Mouse (Mus musculus) CH12.LX (cell line): ENCODE measurements around the gene Jarid2. TPM values are rescaled to one million over a fixed set of nuclear protein-coding genes. Genes with fewer than 3 reads are reported as not detected.

Experiments
- DNase-seq: peaks from one replicate; pipeline ENCODE4 v3.0.0-alpha.2; 2013; ENCODE audit errors: extremely low read depth
- H3K27ac ChIP-seq: 2 replicates; pipeline ENCODE4 v1.5.1; 2012; ENCODE audit warnings: low read depth, mild to moderate bottlenecking, control low read depth, moderate library complexity; ENCODE audit not compliant: insufficient read depth
- H3K27me3 ChIP-seq: replicated peaks from 2 replicates; pipeline ENCODE3; 2012; ENCODE audit warnings: inconsistent platforms
- H3K36me3 ChIP-seq, 2 experiments: replicated peaks in 1 of 2; 2 replicates each; pipeline versions ENCODE3 to v1.6.1; 2012; ENCODE audit warnings: inconsistent platforms in 1 of 2, low read length in 1 of 2, mild to moderate bottlenecking in 1 of 2, mixed read lengths in 1 of 2, moderate library complexity in 1 of 2; ENCODE audit not compliant: control insufficient read depth in 1 of 2, insufficient read depth in 1 of 2
- H3K4me1 ChIP-seq, 2 experiments: 2 replicates each; pipeline ENCODE4 v1.6.1; 2012; ENCODE audit warnings: inconsistent platforms in 1 of 2, moderate library complexity in 1 of 2; ENCODE audit not compliant: insufficient read depth in 2 of 2, control insufficient read depth in 1 of 2
- H3K4me2 ChIP-seq: 2 replicates; pipeline ENCODE4 v1.6.1; 2012; ENCODE audit warnings: low read depth, mild to moderate bottlenecking, control low read depth; ENCODE audit not compliant: poor library complexity, insufficient read depth, severe bottlenecking
- H3K4me3 ChIP-seq, 3 experiments: fragments of 150-350 bp in 1 of 3; sonication (generic) in 1 of 3; replicated peaks in 1 of 3; 2 replicates each; pipeline versions ENCODE3 to v1.5.1; 2011 to 2012; ENCODE audit warnings: low read depth in 2 of 3, low read length in 2 of 3, mild to moderate bottlenecking in 2 of 3, moderate library complexity in 2 of 3, control low read depth in 1 of 3, improper control_type of control experiment in 1 of 3, inconsistent platforms in 1 of 3, mixed read lengths in 1 of 3; ENCODE audit not compliant: poor library complexity in 1 of 3
- H3K79me2 ChIP-seq: replicated peaks from 2 replicates; pipeline ENCODE4 v1.6.1; 2012; ENCODE audit warnings: mild to moderate bottlenecking, moderate library complexity; ENCODE audit not compliant: control insufficient read depth, poor library complexity, insufficient read depth, severe bottlenecking; ENCODE audit errors: extremely low read depth
- H3K9ac ChIP-seq: 2 replicates; pipeline ENCODE4 v1.6.1; 2012; ENCODE audit warnings: low read depth, mild to moderate bottlenecking, control low read depth, moderate library complexity; ENCODE audit not compliant: insufficient read depth
- H3K9me3 ChIP-seq: replicated peaks from 2 replicates; pipeline ENCODE3; 2012; ENCODE audit warnings: low read length, inconsistent platforms, mixed read lengths
- BHLHE40 ChIP-seq: IDR thresholded peaks from 2 replicates; pipeline ENCODE4 v1.6.1; 2011; ENCODE audit warnings: mild to moderate bottlenecking, low read depth, low read length, improper control_type of control experiment
- CHD1 ChIP-seq: IDR thresholded peaks from 2 replicates; pipeline ENCODE4 v1.6.1; 2012; ENCODE audit warnings: low read depth, low read length, improper control_type of control experiment, inconsistent platforms
- CHD2 ChIP-seq: IDR thresholded peaks from 2 replicates; pipeline ENCODE4 v1.6.1; 2011; ENCODE audit warnings: low read length, improper control_type of control experiment
- E2F4 ChIP-seq: IDR thresholded peaks from 2 replicates; pipeline ENCODE4 v1.6.1; 2011; ENCODE audit warnings: low read depth, low read length, improper control_type of control experiment; ENCODE audit not compliant: insufficient replicate concordance
- ETS1 ChIP-seq: conservative IDR thresholded peaks from 2 replicates; pipeline ENCODE4 v1.6.1; 2012; ENCODE audit warnings: low read depth, mild to moderate bottlenecking, inconsistent platforms, low read length, improper control_type of control experiment, moderate library complexity
- GABPA ChIP-seq: IDR thresholded peaks from 2 replicates; pipeline ENCODE4 v1.6.1; 2012; ENCODE audit warnings: low read depth, low read length, improper control_type of control experiment, inconsistent platforms; ENCODE audit not compliant: insufficient replicate concordance
- HCFC1 ChIP-seq: IDR thresholded peaks from 2 replicates; pipeline ENCODE4 v1.6.1; 2012; ENCODE audit warnings: low read depth, mild to moderate bottlenecking, inconsistent platforms, low read length, improper control_type of control experiment
- IRF4 ChIP-seq: IDR thresholded peaks from 2 replicates; pipeline ENCODE4 v1.6.1; 2014; ENCODE audit warnings: low read depth, mild to moderate bottlenecking, inconsistent platforms, low read length, improper control_type of control experiment
- JUND ChIP-seq: conservative IDR thresholded peaks from 2 replicates; pipeline ENCODE4 v1.6.1; 2011; ENCODE audit warnings: low read depth, low read length, improper control_type of control experiment
- KAT2A ChIP-seq: IDR thresholded peaks from 2 replicates; pipeline ENCODE4 v1.6.1; 2012; ENCODE audit warnings: low read length, improper control_type of control experiment, inconsistent platforms; ENCODE audit not compliant: insufficient replicate concordance
- MAFK ChIP-seq: IDR thresholded peaks from 2 replicates; pipeline ENCODE4 v1.6.1; 2011; ENCODE audit warnings: low read length, improper control_type of control experiment; ENCODE audit not compliant: insufficient replicate concordance
- MAX ChIP-seq: IDR thresholded peaks from 2 replicates; pipeline ENCODE4 v1.6.1; 2011; ENCODE audit warnings: low read length, improper control_type of control experiment
- MEF2A ChIP-seq: IDR thresholded peaks from 2 replicates; pipeline ENCODE4 v1.6.1; 2014; ENCODE audit warnings: low read depth, mild to moderate bottlenecking, inconsistent platforms, low read length, improper control_type of control experiment, borderline replicate concordance
- MXI1 ChIP-seq: IDR thresholded peaks from 2 replicates; pipeline ENCODE4 v1.6.1; 2011; ENCODE audit warnings: mild to moderate bottlenecking, low read depth, low read length, improper control_type of control experiment
- MYC ChIP-seq: IDR thresholded peaks from 2 replicates; pipeline ENCODE4 v1.6.1; 2011; ENCODE audit warnings: low read depth, mild to moderate bottlenecking, improper control_type of control experiment, low read length
- NELFE ChIP-seq: IDR thresholded peaks from 2 replicates; pipeline ENCODE4 v1.6.1; 2011; ENCODE audit warnings: low read depth, low read length, improper control_type of control experiment
- NRF1 ChIP-seq: IDR thresholded peaks from 2 replicates; pipeline ENCODE4 v1.6.1; 2014; ENCODE audit warnings: low read depth, mild to moderate bottlenecking, inconsistent platforms, low read length, improper control_type of control experiment, moderate library complexity
- PAX5 ChIP-seq: IDR thresholded peaks from 2 replicates; pipeline ENCODE4 v1.6.1; 2012; ENCODE audit warnings: low read length, inconsistent platforms, mixed read lengths
- POLR2A ChIP-seq: IDR thresholded peaks from 2 replicates; pipeline ENCODE4 v1.6.1; 2011; ENCODE audit warnings: low read depth, mild to moderate bottlenecking, improper control_type of control experiment, low read length
- POLR2AphosphoS2 ChIP-seq: IDR thresholded peaks from 2 replicates; pipeline ENCODE4 v1.6.1; 2011; ENCODE audit warnings: low read depth, low read length, improper control_type of control experiment
- RAD21 ChIP-seq: IDR thresholded peaks from 2 replicates; pipeline ENCODE4 v1.6.1; 2011; ENCODE audit warnings: low read depth, mild to moderate bottlenecking, low read length, improper control_type of control experiment, moderate library complexity
- RCOR1 ChIP-seq: conservative IDR thresholded peaks from 2 replicates; pipeline ENCODE4 v1.6.1; 2012; ENCODE audit warnings: low read depth, mild to moderate bottlenecking, inconsistent platforms, low read length, improper control_type of control experiment
- SMC3 ChIP-seq: IDR thresholded peaks from 2 replicates; pipeline ENCODE4 v1.6.1; 2011; ENCODE audit warnings: low read depth, low read length, improper control_type of control experiment
- TBP ChIP-seq: conservative IDR thresholded peaks from 2 replicates; pipeline ENCODE4 v1.6.1; 2011; ENCODE audit warnings: low read depth, low read length, improper control_type of control experiment
- USF1 ChIP-seq: IDR thresholded peaks from 2 replicates; pipeline ENCODE4 v1.6.1; 2014; ENCODE audit warnings: low read depth, mild to moderate bottlenecking, inconsistent platforms, low read length, improper control_type of control experiment
- USF2 ChIP-seq: conservative IDR thresholded peaks from 2 replicates; pipeline ENCODE4 v1.6.1; 2011; ENCODE audit warnings: low read depth, low read length, improper control_type of control experiment
- ZC3H11A ChIP-seq: IDR thresholded peaks from 2 replicates; pipeline ENCODE4 v1.6.1; 2012; ENCODE audit warnings: low read depth, mild to moderate bottlenecking, inconsistent platforms, low read length, improper control_type of control experiment
- ZNF384 ChIP-seq: IDR thresholded peaks from 2 replicates; pipeline ENCODE4 v1.6.1; 2012; ENCODE audit warnings: low read depth, low read length, improper control_type of control experiment, inconsistent platforms
- dilution Hi-C: fragments of 300-500 bp; cut with MboI; formaldehyde crosslinking; loops from 2 replicates; pipeline ENCODE4 v1.14.3; 2020; ENCODE audit warnings: low sequenced_read_pairs; ENCODE audit not compliant: extremely low pct_unique_long_range_greater_than_20kb, extremely low pct_ligation_motif_present
- in situ Hi-C: fragments of 300-500 bp; cut with MboI; formaldehyde crosslinking; loops from 3 replicates; pipeline ENCODE4 v1.14.3; 2019; ENCODE audit warnings: low sequenced_read_pairs, low pct_ligation_motif_present, low pct_unique_long_range_greater_than_20kb, mixed read lengths
- polyA plus RNA-seq: library from polyadenylated mRNA; unstranded; fragments of >175 nt; gene quantifications from 2 replicates; pipeline ENCODE4 v1.2.1, GENCODE M21; 2012; ENCODE audit warnings: low read depth; ENCODE audit not compliant: insufficient read length
- total RNA-seq, 2 experiments: library from RNA; depleted of rRNA; stranded (reverse); fragments of 300-350 nt in 1 of 2; fragments of >200 nt in 1 of 2; gene quantifications; 2 replicates each; pipeline ENCODE4 v1.2.3; 2012 to 2014

The Jarid2 gene
- total and polyA plus RNA-seq, 3 experiments, result 4.5 to 10.9 (median 7.8) TPM

GRCm38 (mm10) chr13:44921095-44921494 lies 191.8 kb downstream of the Jarid2 start:
- H3K79me2 ChIP-seq, result no peaks in the 10 kb centered on the region
- no peak overlapping the region for H3K27ac ChIP-seq
- in situ Hi-C loops, result no loop called here
- dilution Hi-C loops, result no loop called here
- no peak overlapping the region for H3K4me3 ChIP-seq
- no peaks in the 10 kb centered on the region for H3K9me3 ChIP-seq
- H3K4me1 ChIP-seq, result no peaks in the 10 kb centered on the region
- peaks cover 67 to 97% of the 10 kb centered on the region in 2 experiments for H3K36me3 ChIP-seq
- TF ChIP-seq GABPA, result no peak
- no peak for TF ChIP-seq JUND
- no peak for TF ChIP-seq USF2
- no peak for TF ChIP-seq POLR2AphosphoS2
- TF ChIP-seq CHD2, result no peak
- TF ChIP-seq ETS1, result no peak
- no peak for TF ChIP-seq BHLHE40
- TF ChIP-seq NRF1, result no peak
- no peak for TF ChIP-seq MAX
- no peak for TF ChIP-seq IRF4
- TF ChIP-seq MYC, result no peak
- TF ChIP-seq ZC3H11A, result no peak
- no peak for TF ChIP-seq SMC3
- TF ChIP-seq POLR2A, result no peak
- TF ChIP-seq E2F4, result no peak
- TF ChIP-seq KAT2A, result no peak
- no peak for TF ChIP-seq NELFE
- no peak for TF ChIP-seq RCOR1
- TF ChIP-seq USF1, result no peak
- TF ChIP-seq MXI1, result no peak
- H3K27me3 ChIP-seq, result no peaks in the 10 kb centered on the region
- no peak for DNase-seq
- no peak overlapping the region for H3K4me2 ChIP-seq
- no peak overlapping the region for H3K9ac ChIP-seq

- Histone ChIP-seq H3K4me2 (no peak overlapping the region), H3K36me3 (peaks cover 61 to 95% of the 10 kb centered on the region in 2 experiments), H3K4me1 (no peaks in the 10 kb centered on the region), H3K9me3 (no peaks in the 10 kb centered on the region), H3K27ac (no peak overlapping the region), H3K79me2 (no peaks in the 10 kb centered on the region), H3K9ac (no peak overlapping the region), H3K4me3 (no peak overlapping the region), H3K27me3 (no peaks in the 10 kb centered on the region)
- in situ Hi-C loops (no loop called here), dilution Hi-C loops (no loop called here)
- TF ChIP-seq JUND (no peak), SMC3 (no peak), POLR2AphosphoS2 (no peak), ETS1 (no peak), PAX5 (no peak), BHLHE40 (no peak), ZNF384 (no peak), MXI1 (no peak), CHD1 (no peak), ZC3H11A (no peak), POLR2A (no peak), HCFC1 (no peak), RCOR1 (no peak), MAFK (no peak), TBP (no peak), MEF2A (no peak), IRF4 (no peak), NRF1 (no peak), RAD21 (no peak), KAT2A (no peak)
- no peak for DNase-seq
These were observed 192.4 kb downstream of the Jarid2 start for GRCm38 (mm10) chr13:44921721-44922120.
